Mouse (Mus musculus) small intestine, adult 2 months (tissue): ENCODE measurements around the gene Rreb1. TPM values are rescaled to one million over a fixed set of nuclear protein-coding genes. Genes with fewer than 3 reads are reported as not detected.

Experiments
- H3K27ac ChIP-seq: fragments of 200-500 bp; 2 replicates; pipeline ENCODE4 v1.5.1; 2012; ENCODE audit warnings: low read depth, low read length, control low read depth, inconsistent platforms; ENCODE audit not compliant: insufficient read depth
- H3K27me3 ChIP-seq: fragments of 200-500 bp; 2 replicates; pipeline ENCODE4 v1.6.1; 2012; ENCODE audit warnings: mild to moderate bottlenecking, moderate library complexity, low read length, inconsistent platforms; ENCODE audit not compliant: control insufficient read depth, insufficient read depth
- H3K36me3 ChIP-seq: fragments of 200-500 bp; 2 replicates; pipeline ENCODE4 v1.6.1; 2012; ENCODE audit warnings: mild to moderate bottlenecking, low read length, control low read depth, inconsistent platforms; ENCODE audit not compliant: control insufficient read depth, insufficient read depth
- H3K4me1 ChIP-seq: fragments of 200-500 bp; 2 replicates; pipeline ENCODE4 v1.6.1; 2012; ENCODE audit warnings: low read length, inconsistent platforms, mixed read lengths; ENCODE audit not compliant: control insufficient read depth, insufficient read depth, insufficient read length
- H3K4me3 ChIP-seq: fragments of 200-500 bp; 2 replicates; pipeline ENCODE4 v1.5.1; 2012; ENCODE audit warnings: low read depth, mild to moderate bottlenecking, control low read depth, inconsistent platforms, low read length, moderate library complexity
- CTCF ChIP-seq: fragments of 200-500 bp; IDR thresholded peaks from 2 replicates; pipeline ENCODE4 v1.5.1; 2012; ENCODE audit warnings: low read depth, mild to moderate bottlenecking, control low read depth, inconsistent platforms, low read length, moderate library complexity, mixed read lengths; ENCODE audit not compliant: insufficient replicate concordance, insufficient read length; ENCODE audit errors: extremely low read depth
- POLR2A ChIP-seq: fragments of 200-500 bp; IDR thresholded peaks from 2 replicates; pipeline ENCODE4 v1.6.1; 2012; ENCODE audit warnings: low read depth, mild to moderate bottlenecking, control low read depth, inconsistent platforms, low read length, moderate library complexity
- WGBS: fragments of 180-500 bp; shearing (Covaris S2); methylation state at CpG from one replicate; pipeline ENCODE4 v1.1.7; 2018; 5-methylcytosine and 5-hydroxymethylcytosine counted together
- polyA plus RNA-seq: library from polyadenylated mRNA; depleted of rRNA; stranded (reverse); fragments of >200 nt; gene quantifications from 2 replicates; pipeline ENCODE4 v1.2.3, GENCODE M21; 2012

Gene Rreb1
- polyA plus RNA-seq, 1 experiment: 28.2 TPM

- no peak overlapping the region for H3K27ac ChIP-seq
- H3K36me3 ChIP-seq: 0 out of 2 replicates have a peak, but pooled peaks cover 2% of the 10 kb centered on the region
- no peaks in the 10 kb centered on the region for H3K27me3 ChIP-seq
- peaks cover 16% of the 10 kb centered on the region for H3K4me1 ChIP-seq
- no peak overlapping the region for H3K4me3 ChIP-seq
- 69% methylated on average over 8 of the region's 8 CpGs for WGBS
- TF ChIP-seq CTCF: no peak
- TF ChIP-seq POLR2A: no peak
Observed at GRCm38 (mm10) chr13:37859782-37860181, 81.6 kb downstream of the Rreb1 start.

GRCm38 (mm10) chr13:37860204-37860603, 82.0 kb downstream of the Rreb1 start:
- H3K27ac ChIP-seq: no peak overlapping the region
- 84% methylated on average over 3 of the region's 3 CpGs for WGBS
- peaks cover 14% of the 10 kb centered on the region for H3K4me1 ChIP-seq
- H3K4me3 ChIP-seq: no peak overlapping the region
- H3K36me3 ChIP-seq: 0 out of 2 replicates have a peak, but pooled peaks cover 2% of the 10 kb centered on the region
- TF ChIP-seq CTCF: no peak
- no peak for TF ChIP-seq POLR2A
- no peaks in the 10 kb centered on the region for H3K27me3 ChIP-seq

GRCm38 (mm10) chr13:37860789-37861188, 82.6 kb downstream of the Rreb1 start:
- Histone ChIP-seq H3K27me3 (no peaks in the 10 kb centered on the region), H3K27ac (0 out of 2 replicates have a peak overlapping the region, but pooled peaks have one; percentile 26), H3K36me3 (0 out of 2 replicates have a peak, but pooled peaks cover 2% of the 10 kb centered on the region), H3K4me1 (peaks cover 12% of the 10 kb centered on the region), H3K4me3 (no peak overlapping the region)
- WGBS: 39% methylated on average over 3 of the region's 3 CpGs
- TF ChIP-seq CTCF (no peak), POLR2A (no peak)

GRCm38 (mm10) chr13:37862492-37862891, 84.3 kb downstream of the Rreb1 start:
- TF ChIP-seq POLR2A (no peak), CTCF (no peak)
- 40% methylated on average over 6 of the region's 6 CpGs for WGBS
- H3K4me3 ChIP-seq: no peak overlapping the region
- H3K27ac ChIP-seq: no peak overlapping the region
- peaks cover 14% of the 10 kb centered on the region for H3K4me1 ChIP-seq
- 0 out of 2 replicates have a peak, but pooled peaks cover 2% of the 10 kb centered on the region for H3K36me3 ChIP-seq
- no peaks in the 10 kb centered on the region for H3K27me3 ChIP-seq

- 0 out of 2 replicates have a peak, but pooled peaks cover 2% of the 10 kb centered on the region for H3K36me3 ChIP-seq
- TF ChIP-seq POLR2A: no peak
- WGBS: 68% methylated on average over 5 of the region's 5 CpGs
- H3K4me1 ChIP-seq: peaks cover 10% of the 10 kb centered on the region; the same call in 1 of the 2 replicates
- no peak overlapping the region for H3K27ac ChIP-seq
- H3K27me3 ChIP-seq: no peaks in the 10 kb centered on the region
- H3K4me3 ChIP-seq: no peak overlapping the region
Observed at GRCm38 (mm10) chr13:37863643-37864042, 85.4 kb downstream of the Rreb1 start.

GRCm38 (mm10) chr13:37864697-37865096, 86.5 kb downstream of the Rreb1 start:
- 29% methylated on average over 1 of the region's 1 CpGs for WGBS
- Histone ChIP-seq H3K27ac (no peak overlapping the region), H3K4me1 (peaks cover 4% of the 10 kb centered on the region; the same call in 1 of the 2 replicates), H3K36me3 (0 out of 2 replicates have a peak, but pooled peaks cover 3% of the 10 kb centered on the region), H3K27me3 (no peaks in the 10 kb centered on the region), H3K4me3 (no peak overlapping the region)
- TF ChIP-seq POLR2A (no peak), CTCF (no peak)

GRCm38 (mm10) chr13:37866296-37866695, 88.1 kb downstream of the Rreb1 start:
- Histone ChIP-seq H3K4me3 (no peak overlapping the region), H3K4me1 (peaks cover 4% of the 10 kb centered on the region; the same call in 1 of the 2 replicates), H3K36me3 (0 out of 2 replicates have a peak, but pooled peaks cover 3% of the 10 kb centered on the region), H3K27ac (no peak overlapping the region), H3K27me3 (no peaks in the 10 kb centered on the region)
- WGBS: 22% methylated on average over 5 of the region's 5 CpGs
- no peak for TF ChIP-seq POLR2A
- TF ChIP-seq CTCF: no peak

- Histone ChIP-seq H3K4me1 (peaks cover 4% of the 10 kb centered on the region; the same call in 1 of the 2 replicates), H3K27ac (no peak overlapping the region; the same call in 1 of the 2 replicates), H3K4me3 (no peak overlapping the region), H3K36me3 (0 out of 2 replicates have a peak, but pooled peaks cover 3% of the 10 kb centered on the region), H3K27me3 (no peaks in the 10 kb centered on the region)
- TF ChIP-seq CTCF (no peak), POLR2A (no peak)
- 16% methylated on average over 3 of the region's 3 CpGs for WGBS
Observed at GRCm38 (mm10) chr13:37866846-37867245, 88.6 kb downstream of the Rreb1 start.
